Mouse (Mus musculus) spleen, postnatal 36 days (tissue): ENCODE data around the gene Eva1c.
"Not testable (repeated sequence)": the region's sequence is repeated elsewhere in the genome, so short reads cannot be mapped to it uniquely, and the experiment has no call there.

Experiments used
- DNase-seq, 2 experiments: peaks; one replicate each; pipeline ENCODE4 v3.0.0; 2022; ENCODE audit warnings: low spot score in 2 of 2, mixed read lengths in 1 of 2

The Eva1c gene

DNA sequence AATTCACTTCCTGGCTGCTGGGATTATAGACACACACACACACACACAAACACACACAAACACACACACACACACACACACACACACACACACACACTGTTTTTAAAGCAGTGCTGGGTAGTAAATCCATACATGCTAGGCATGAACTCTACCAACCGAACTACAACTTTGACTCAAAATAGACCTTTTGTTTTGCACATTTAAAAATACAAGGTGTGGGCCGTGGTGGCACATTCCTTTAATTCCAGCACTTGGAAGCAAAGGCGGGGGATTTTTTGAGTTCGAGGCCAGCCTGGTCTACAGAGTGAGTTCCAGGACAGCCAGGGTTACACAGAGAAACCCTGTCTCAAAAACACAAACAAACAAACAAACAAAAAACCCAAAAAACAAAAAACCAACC, 2.5 kb upstream of the Eva1c start:
- DNase-seq, result not testable (repeated sequence)

DNA sequence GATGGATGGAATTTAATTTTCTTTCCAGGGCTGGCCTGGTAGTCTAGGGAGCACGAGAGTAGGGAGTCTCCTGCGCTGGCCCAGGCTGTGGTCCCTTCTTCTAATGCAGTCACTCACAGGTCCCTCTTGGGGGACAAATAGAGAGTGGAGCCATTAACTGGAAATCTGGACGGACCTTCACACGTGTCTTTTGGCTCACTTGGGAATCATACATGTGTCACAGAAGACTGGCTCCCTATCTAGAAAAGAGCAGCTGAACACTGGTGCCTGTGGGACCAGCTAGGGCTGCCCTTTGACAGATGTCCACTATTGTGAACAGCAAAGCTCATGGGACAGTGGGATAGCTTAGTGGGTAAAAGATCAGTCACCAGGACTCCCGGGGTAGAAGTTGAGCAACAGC, 478 bp upstream of the Eva1c start:
- no peak for DNase-seq

DNA sequence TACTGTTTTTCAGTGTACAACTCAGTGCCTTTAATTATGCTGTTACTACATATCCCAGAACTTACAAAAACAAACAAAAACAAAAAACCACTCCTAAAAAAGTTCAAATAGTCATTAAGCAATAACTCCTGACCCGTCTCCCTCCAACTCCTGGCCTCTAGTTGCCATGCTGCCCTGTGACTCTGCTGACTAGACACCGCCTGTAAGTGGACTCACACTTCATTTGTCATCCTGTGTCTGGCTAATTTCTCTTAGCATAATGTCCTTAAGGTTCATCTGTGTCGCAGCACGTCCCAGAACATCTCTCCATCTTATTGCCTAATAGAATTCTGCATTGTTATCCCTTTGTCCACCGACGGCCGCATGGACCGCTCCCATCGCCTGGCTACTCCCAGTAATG, 979 bp downstream of the Eva1c start:
- DNase-seq, result no peak

GRCm38 (mm10) chr16:90829136-90829535, 2.6 kb downstream of the Eva1c start:
- DNase-seq, result no peak

DNA sequence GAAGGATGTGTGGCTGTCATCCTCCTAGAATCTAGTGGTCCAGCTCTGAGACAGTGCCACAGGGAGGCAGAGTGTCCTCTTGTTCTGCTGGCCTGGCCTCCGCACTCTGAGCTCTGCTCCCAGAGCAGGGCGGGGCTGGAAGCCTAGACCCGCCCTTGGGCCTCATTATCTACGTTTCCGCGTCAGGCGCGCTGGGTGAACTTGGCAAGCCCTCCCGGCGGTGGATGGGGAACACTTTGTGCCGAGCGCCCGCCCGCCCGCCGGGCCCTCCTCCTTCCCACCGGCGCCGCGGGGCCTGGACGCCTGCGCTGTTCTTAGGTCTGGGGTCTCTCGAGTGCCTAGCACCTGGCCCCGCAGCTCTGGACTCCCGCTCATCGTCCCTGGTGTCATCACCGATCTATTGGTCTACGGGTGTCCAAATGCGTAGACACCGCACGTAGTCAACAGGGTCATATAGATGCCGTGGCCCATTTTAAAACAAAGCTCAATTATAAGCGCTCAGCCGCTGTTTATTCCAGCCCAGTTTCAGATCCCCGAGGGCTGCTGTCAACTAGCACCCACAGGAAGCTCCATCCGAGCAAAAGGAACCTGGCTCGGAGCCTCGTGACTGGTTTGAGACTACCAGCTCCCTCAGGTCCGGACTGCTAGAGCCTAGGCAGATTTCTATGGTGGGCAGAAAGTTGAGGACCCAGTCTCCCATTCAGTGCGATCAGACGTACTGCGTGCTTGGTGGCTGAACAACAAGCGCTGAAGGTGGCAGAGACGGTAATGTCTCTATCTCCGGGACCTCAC, 3.6 kb downstream of the Eva1c start:
- peak; percentile 67 to 76 for DNase-seq

- peak; percentile 11 to 41 for DNase-seq
Observed at GRCm38 (mm10) chr16:90830686-90831439, 4.3 kb downstream of the Eva1c start.

DNA sequence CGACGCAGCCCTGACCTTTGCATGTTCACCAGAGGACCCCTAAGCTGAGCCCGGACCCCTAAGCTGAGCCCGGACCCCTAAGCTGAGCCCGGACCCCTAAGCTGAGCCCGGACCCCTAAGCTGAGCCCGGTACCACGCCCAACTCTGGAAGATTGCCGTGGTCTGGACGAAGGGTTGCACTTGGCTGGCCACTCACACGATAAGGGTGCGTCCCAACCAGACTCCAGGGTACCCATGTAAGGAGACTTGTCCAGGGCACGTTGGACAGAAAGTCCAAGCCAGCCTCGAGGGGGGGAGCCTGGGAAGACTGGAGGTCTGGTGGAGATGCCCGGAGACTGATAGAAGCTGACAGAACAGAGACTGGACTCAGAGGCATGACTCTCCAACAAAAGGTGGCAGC, 5.2 kb downstream of the Eva1c start:
- DNase-seq, result no peak

- no peak for DNase-seq
Observed at GRCm38 (mm10) chr16:90832495-90832894, 6.0 kb downstream of the Eva1c start.

GRCm38 (mm10) chr16:90833041-90833791, 6.7 kb downstream of the Eva1c start:
- no peak for DNase-seq

DNA sequence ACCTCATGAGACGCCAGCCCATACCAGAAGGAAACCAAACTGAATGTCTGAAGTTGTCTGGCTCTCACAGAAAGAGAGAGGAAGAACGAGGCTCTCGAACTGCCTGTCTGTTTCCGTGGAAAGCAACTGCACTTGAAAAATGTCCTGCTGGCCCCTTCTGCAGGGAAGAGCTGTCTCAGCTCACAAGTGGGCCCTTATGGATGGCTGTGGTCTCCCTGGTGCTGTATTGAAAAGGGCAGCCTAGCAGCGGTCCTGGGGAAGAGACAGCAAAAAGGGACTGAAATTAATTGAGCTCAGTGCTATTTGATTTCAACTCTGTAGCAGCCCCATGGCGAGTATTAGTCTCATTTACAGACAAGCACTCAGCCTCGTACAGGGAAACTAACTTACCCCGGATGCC, 10.9 kb downstream of the Eva1c start:
- no peak for DNase-seq

DNA sequence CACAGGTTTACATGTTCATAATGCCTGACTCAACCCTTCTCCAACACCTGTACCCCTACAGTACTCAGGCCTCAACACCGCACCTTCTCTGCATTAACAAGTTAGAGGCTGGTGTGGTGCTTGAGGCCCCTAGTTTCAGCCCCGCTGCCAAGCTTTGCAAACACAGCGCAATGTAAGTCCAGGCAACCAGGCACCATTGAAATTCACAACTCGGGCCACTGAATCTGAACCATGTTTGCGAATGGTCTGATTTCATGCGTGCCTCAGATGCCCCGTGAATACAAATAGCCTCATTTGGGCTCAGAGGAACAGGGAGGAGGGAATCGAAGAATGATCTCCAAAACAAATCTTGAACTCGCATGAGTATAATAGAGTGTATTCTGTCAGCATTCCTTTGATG, 15.6 kb downstream of the Eva1c start:
- no peak for DNase-seq

DNA sequence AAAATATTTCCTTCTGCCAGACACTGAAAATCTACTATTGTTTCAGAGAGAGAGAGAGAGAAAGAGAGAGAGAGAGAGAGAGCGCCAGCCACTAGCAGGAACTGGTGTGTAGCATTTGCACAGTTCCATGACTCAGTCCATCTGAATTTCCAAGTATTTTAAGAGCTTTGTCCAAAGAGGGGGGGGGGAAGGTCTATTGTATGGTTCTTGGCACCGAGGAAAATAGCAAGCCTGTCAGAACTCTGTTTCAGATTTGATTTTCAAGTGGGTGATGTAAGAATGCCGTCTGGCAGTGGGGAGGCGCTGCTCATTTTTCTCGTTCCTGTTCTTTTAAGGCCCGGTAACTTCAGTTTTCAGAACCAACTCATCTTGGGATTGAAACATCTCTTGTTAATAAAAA, 18.5 kb downstream of the Eva1c start:
- DNase-seq, result no peak

DNA sequence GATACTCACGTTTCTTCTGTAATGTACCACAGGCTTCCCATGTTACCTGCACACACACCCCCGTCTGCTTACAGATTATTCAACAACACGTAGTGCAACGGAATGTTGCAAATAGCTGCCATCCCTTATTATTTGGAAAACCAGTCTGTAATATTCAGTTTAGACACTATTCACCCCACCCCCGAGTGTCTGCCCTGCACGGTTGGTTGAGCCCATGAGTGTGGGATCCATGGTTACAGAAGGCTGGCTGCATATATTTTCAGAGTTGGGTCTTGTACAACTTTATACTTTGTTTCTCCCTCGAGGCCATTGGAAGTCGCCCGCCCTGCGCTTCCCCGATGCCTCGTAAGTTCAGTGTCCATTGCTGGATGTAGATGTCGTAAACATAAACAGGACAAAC, 19.1 kb downstream of the Eva1c start:
- DNase-seq, result no peak

- no peak for DNase-seq
Observed at GRCm38 (mm10) chr16:90848697-90849096, 22.2 kb downstream of the Eva1c start.

DNA sequence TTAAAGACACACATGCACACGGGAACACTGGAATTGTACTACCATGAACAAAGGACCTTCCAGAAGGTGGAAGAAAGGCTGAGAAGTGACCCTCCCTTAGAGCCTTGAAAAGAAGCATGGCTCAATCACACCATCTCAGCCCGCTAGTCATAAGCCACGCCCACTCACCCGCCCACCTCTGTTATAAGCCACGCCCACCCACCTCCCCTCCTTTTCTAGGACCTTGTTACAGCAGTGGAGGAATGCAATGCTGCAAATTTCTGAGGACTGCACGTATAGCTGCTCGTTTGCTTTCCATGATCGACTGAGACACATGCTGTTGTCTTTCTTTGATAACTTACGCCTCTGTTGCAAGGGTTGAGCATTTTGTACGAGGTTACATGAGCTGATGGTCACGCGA, 22.7 kb downstream of the Eva1c start:
- no peak for DNase-seq

DNA sequence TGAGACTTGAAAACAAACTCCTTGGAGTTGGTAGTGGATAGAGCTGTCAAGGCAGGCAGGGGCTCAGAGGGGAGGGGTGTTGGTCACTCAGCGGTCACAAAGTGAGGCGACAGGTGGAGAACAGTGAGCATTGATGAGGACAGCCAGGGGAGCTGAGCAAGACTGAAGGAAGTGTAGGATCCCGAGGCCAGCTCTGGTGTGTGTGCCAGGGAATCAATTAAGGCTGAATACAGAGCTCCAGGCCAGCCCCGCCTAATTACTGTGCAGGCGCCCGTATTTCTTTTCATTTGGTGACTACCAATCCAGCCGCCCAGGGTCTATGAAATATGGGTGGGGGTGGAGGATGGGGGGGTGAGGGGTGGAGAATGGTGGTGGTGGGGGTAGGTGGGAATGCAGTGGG, 24.4 kb downstream of the Eva1c start:
- no peak for DNase-seq

GRCm38 (mm10) chr16:90851621-90852334, 25.3 kb downstream of the Eva1c start:
- DNase-seq, result no peak

- DNase-seq, result no peak
Observed at GRCm38 (mm10) chr16:90856552-90857200, 30.2 kb downstream of the Eva1c start.

DNA sequence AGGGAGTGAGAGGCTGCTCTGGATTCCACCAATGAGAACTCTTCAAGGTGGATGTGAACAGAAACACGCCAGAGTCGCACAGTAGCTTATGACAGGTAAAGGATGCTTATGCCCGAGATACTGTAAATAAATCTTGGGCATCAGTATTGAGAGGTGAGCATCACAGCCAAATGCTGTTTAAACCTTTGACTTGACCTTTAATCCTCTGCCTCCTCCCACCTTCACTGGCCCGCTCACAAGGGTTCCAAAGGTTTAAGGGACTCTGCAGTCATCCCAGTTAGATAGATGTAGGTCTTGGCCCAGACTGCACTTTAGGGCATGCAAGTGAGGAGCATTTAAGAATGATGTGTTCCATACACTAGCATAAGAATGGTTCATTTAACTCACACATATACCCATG, 31.7 kb downstream of the Eva1c start:
- no peak for DNase-seq

GRCm38 (mm10) chr16:90863036-90863435, 36.5 kb downstream of the Eva1c start:
- DNase-seq, result no peak

GRCm38 (mm10) chr16:90863468-90864046, 37.0 kb downstream of the Eva1c start:
- no peak for DNase-seq
